In the genomic region with DNA sequence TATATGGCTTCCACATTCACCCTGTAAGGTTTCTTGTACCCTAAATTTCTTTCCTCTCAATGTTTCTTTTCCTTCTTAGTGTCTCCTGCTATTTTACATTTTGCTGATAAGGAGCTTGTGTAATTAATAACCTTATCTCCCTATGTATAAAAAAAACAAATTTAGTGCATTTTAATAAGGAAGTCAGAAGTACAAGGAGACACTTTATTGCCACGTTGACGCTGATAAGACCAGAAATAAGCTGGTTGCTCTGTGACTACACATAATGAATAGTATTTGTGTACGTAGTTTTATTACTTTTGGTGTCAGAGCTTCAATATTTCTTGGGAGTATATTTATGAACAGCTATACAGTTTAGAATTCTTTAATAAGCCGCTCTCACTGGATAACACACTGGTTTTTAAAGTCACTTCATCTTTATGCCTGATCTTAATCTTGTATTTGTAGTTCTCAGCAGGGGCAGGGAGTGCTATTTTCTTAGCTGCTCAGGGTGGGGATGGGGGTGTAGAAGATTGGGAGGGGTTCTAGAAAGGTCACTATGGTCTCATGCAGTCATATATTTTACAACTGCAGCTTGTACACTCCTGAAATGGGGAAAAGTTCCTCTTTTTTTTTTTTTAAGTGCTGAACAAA, we compare ENCODE assay signal across 21 mouse cellular contexts. TPM values are rescaled to one million over a fixed set of nuclear protein-coding genes. Genes with fewer than 3 reads are reported as not detected.
DNase-seq lines count a peak whose midpoint lies in the region; ATAC-seq and TF ChIP-seq lines count a peak whose summit lies in the region.
"Had no signal": no experiment of that assay in that cellular context is flagged by ENCODE, and none has a peak within 500 bp of the region (broad histone marks: within the 10 kb centered on the region; RNA-seq: fewer than 3 reads in every experiment).

No protein-coding gene starts in this region.

- H3K27me3 ChIP-seq in kidney, embryonic 14.5 days (ENCODE audit: control insufficient read depth, insufficient read depth, low read length) = no peaks in the 10 kb centered on the region
- H3K27me3 ChIP-seq in lung, embryonic 14.5 days (ENCODE audit: insufficient read depth, low read length) = no peaks in the 10 kb centered on the region
- no peaks in the 10 kb centered on the region for H3K27me3 ChIP-seq in intestine, embryonic 16.5 days (replicated peaks; ENCODE audit: control insufficient read depth, insufficient read depth, low read length)
- H3K27me3 ChIP-seq: CH12.LX; embryonic facial prominence, embryonic 13.5 days; hindbrain, embryonic 12.5 days had no signal

- no peaks in the 10 kb centered on the region for H3K36me3 ChIP-seq in kidney, embryonic 14.5 days (ENCODE audit: control insufficient read depth, insufficient read depth, low read length)
- no peaks in the 10 kb centered on the region for H3K36me3 ChIP-seq in lung, embryonic 14.5 days (ENCODE audit: insufficient read depth)
- H3K36me3 ChIP-seq in intestine, embryonic 16.5 days (ENCODE audit: control insufficient read depth, insufficient read depth, low read length) = no peaks in the 10 kb centered on the region
- H3K36me3 ChIP-seq: embryonic facial prominence, embryonic 13.5 days; forebrain, embryonic 12.5 days; hindbrain, embryonic 12.5 days had no signal

- H3K9me3 ChIP-seq in kidney, embryonic 14.5 days (ENCODE audit: control insufficient read depth, low read length) = no peaks in the 10 kb centered on the region
- no peaks in the 10 kb centered on the region for H3K9me3 ChIP-seq in lung, embryonic 14.5 days (ENCODE audit: low read depth, low read length)
- no peaks in the 10 kb centered on the region for H3K9me3 ChIP-seq in intestine, embryonic 16.5 days (ENCODE audit: control insufficient read depth, low read length)
- H3K9me3 ChIP-seq: embryonic facial prominence, embryonic 13.5 days; forebrain, embryonic 12.5 days; hindbrain, embryonic 12.5 days had no signal

- H3K4me3 ChIP-seq in kidney, embryonic 14.5 days (ENCODE audit: low read length) = no peak overlapping the region
- no peak overlapping the region for H3K4me3 ChIP-seq in lung, embryonic 14.5 days (ENCODE audit: low read depth, low read length)
- no peak overlapping the region for H3K4me3 ChIP-seq in intestine, embryonic 16.5 days (ENCODE audit: low read length)
- H3K4me3 ChIP-seq: embryonic facial prominence, embryonic 13.5 days; forebrain, embryonic 12.5 days; hindbrain, embryonic 12.5 days had no signal

- H3K4me1 ChIP-seq in kidney, embryonic 14.5 days (ENCODE audit: control insufficient read depth, insufficient read depth, low read length) = peaks cover 22% of the 10 kb centered on the region
- 0 out of 2 replicates have a peak, but pooled peaks cover 8% of the 10 kb centered on the region for H3K4me1 ChIP-seq in lung, embryonic 14.5 days (ENCODE audit: insufficient read depth)
- no peaks in the 10 kb centered on the region for H3K4me1 ChIP-seq in intestine, embryonic 16.5 days (ENCODE audit: control insufficient read depth, insufficient read depth, low read length)

- WGBS in kidney, embryonic 14.5 days = 26% methylated on average over 4 of the region's 4 CpGs
- WGBS in lung, embryonic 14.5 days = 46% methylated on average over 4 of the region's 4 CpGs
- WGBS in intestine, embryonic 16.5 days = 56% methylated on average over 4 of the region's 4 CpGs

- TF ChIP-seq CTCF in lung, embryonic 14.5 days (IDR thresholded peaks at IDR 0.05; ENCODE audit: low read depth) = no peak

- peak; percentile 79 for ATAC-seq in kidney, embryonic 14.5 days (ENCODE audit: low FRiP score, low TSS enrichment)
- 0 out of 2 replicates have a peak, but pooled peaks have one; percentile 26 for ATAC-seq in lung, embryonic 14.5 days (ENCODE audit: insufficient read depth)
- ATAC-seq in intestine, embryonic 16.5 days = peak; percentile 81
- ATAC-seq: forebrain, embryonic 16.5 days; hindbrain, postnatal 0 days had no signal

- no peak overlapping the region for H3K9ac ChIP-seq in kidney, embryonic 14.5 days (ENCODE audit: low read depth, low read length)
- H3K9ac ChIP-seq in lung, embryonic 14.5 days = no peak overlapping the region
- no peak overlapping the region for H3K9ac ChIP-seq in intestine, embryonic 16.5 days (ENCODE audit: low read depth, low read length)
- H3K9ac ChIP-seq: embryonic facial prominence, embryonic 13.5 days; forebrain, embryonic 12.5 days; hindbrain, embryonic 12.5 days had no signal

- no peak for DNase-seq in kidney, adult 9 months
- DNase-seq in lung, embryonic 14.5 days = no peak
- no peak for DNase-seq in lung, postnatal 4 days
- DNase-seq in MEL-GATA-1-ER (ENCODE audit: extremely low read depth, low read depth) = peak; percentile 22
- no peak for DNase-seq in right cerebral cortex, adult 18-20 months
- DNase-seq in adrenal gland, postnatal 10 days = no peak
- DNase-seq: adrenal gland, adult 8-10 months; cerebellum, adult 11 months; cerebellum, adult 8-10 months; cerebellum, postnatal 14 days; gastrocnemius, postnatal 14 days; heart, postnatal 10 days; heart, postnatal 4 days had no signal

- H3K27ac ChIP-seq in kidney, embryonic 14.5 days (ENCODE audit: low read depth, low read length) = no peak overlapping the region
- no peak overlapping the region for H3K27ac ChIP-seq in lung, embryonic 14.5 days (ENCODE audit: low read depth)
- no peak overlapping the region for H3K27ac ChIP-seq in intestine, embryonic 16.5 days (ENCODE audit: low read length)
- H3K27ac ChIP-seq: embryonic facial prominence, embryonic 13.5 days; forebrain, embryonic 12.5 days; hindbrain, postnatal 0 days had no signal

- H3K4me2 ChIP-seq in kidney, embryonic 14.5 days (replicated peaks; ENCODE audit: low read depth, low read length) = no peak overlapping the region
- H3K4me2 ChIP-seq in lung, embryonic 14.5 days = no peak overlapping the region
- no peak overlapping the region for H3K4me2 ChIP-seq in intestine, embryonic 16.5 days (ENCODE audit: low read depth, low read length)
- H3K4me2 ChIP-seq: embryonic facial prominence, embryonic 13.5 days; forebrain, embryonic 12.5 days; hindbrain, embryonic 12.5 days had no signal

RNA-seq across cellular contexts. Expression of gene Krr1, which starts 48.8 kb away (rescaled TPM):
- polyA plus RNA-seq in kidney, embryonic 14.5 days (2014; fragmentation: Nextera tagmentation; extraction: Ambion mirVana) = 51.7 and 64.1 TPM in 2 replicates
- 53.9 and 55.6 TPM in 2 replicates for polyA plus RNA-seq in lung, embryonic 14.5 days (2014; fragmentation: Nextera tagmentation; extraction: Ambion mirVana)
- polyA plus RNA-seq in intestine, embryonic 16.5 days (2015; fragmentation: Nextera tagmentation; extraction: Ambion mirVana) = 32.3 and 35.7 TPM in 2 replicates
- total RNA-seq in adrenal gland, postnatal 10 days (2021) = 10 to 100 TPM; 27.6 to 28.6 TPM

Comparison
In these comparisons a context has a peak if more than half of its experiments do, and no peak if none do; other contexts are left out.
1. ATAC-seq: peak in every context shown above with its lines; median percentile 81 in intestine, embryonic 16.5 days; 79 in kidney, embryonic 14.5 days; 26 in lung, embryonic 14.5 days.